In the genomic region with DNA sequence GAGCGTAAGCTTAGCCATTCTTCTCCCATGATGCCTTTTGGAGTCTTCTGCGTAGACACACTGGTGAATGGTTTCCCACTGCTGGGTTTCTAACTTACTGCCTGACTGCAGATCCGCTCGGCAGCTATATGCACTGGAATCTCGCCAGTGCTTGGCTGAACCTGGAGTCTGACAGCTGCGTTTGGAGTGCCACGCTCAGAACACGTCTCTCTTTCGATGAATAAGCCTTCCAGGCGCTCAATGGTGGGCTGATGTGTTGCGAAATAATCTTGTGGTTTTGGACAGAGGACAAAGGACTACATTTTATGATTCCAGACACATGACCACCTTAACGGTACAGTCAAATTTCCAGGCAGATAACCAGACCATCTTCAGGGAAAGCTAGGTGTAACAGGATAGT, we compare ENCODE assay signal across 9 mouse cellular contexts. TPM values are rescaled to one million over a fixed set of nuclear protein-coding genes. Genes with fewer than 3 reads are reported as not detected.
DNase-seq lines count a peak whose midpoint lies in the region; ATAC-seq and TF ChIP-seq lines count a peak whose summit lies in the region.
"Had no signal": no experiment of that assay in that cellular context is flagged by ENCODE, and none has a peak within 500 bp of the region (broad histone marks: within the 10 kb centered on the region; RNA-seq: fewer than 3 reads in every experiment).

No protein-coding gene starts in this region.

- intact Hi-C loops in left cerebral cortex, postnatal 36 days (cut with DNase I): no loop called here

- no peak for TF ChIP-seq CTCF in brain, embryonic 14.5 days (IDR thresholded peaks at IDR 0.05; ENCODE audit: borderline replicate concordance, extremely low read depth, insufficient read depth, insufficient read length)

- DNase-seq in cerebellum, postnatal 25 days: peak; percentile 15 to 46
- no peak for DNase-seq in cerebellum, adult 9-10 months
- peak; percentile 35 for DNase-seq in layer of hippocampus, adult 11-12 months (ENCODE audit: low spot score)
- DNase-seq in layer of hippocampus, postnatal 25 days (ENCODE audit: extremely low spot score in 1 of 2, low spot score in 1 of 2): no peak
- peak; percentile 83 for DNase-seq in brain, embryonic 14.5 days (ENCODE audit: low read depth)
- DNase-seq in left cerebral cortex, postnatal 36 days (ENCODE audit: low spot score in 2 of 2): peak; percentile 15 to 41
- no peak for DNase-seq in embryo, embryonic 11 days
- DNase-seq: lung, postnatal 14 days had no signal

- TF ChIP-seq POLR2A in brain, embryonic 14.5 days (IDR thresholded peaks at IDR 0.05; ENCODE audit: borderline replicate concordance, extremely low read depth, insufficient read depth, insufficient read length, poor library complexity, severe bottlenecking): no peak

- no peak for ATAC-seq in inflammation-experienced regulatory T-cells, adult 6 months

RNA-seq across cellular contexts. Expression of a gene that starts 30.1 kb away (rescaled TPM):
- 1 to 10 TPM in 1 of 2 experiments, under 1 TPM in 1; 0.91 to 1.0 TPM for total RNA-seq in layer of hippocampus, postnatal 25 days (2021)
- 1.5 and 2.7 TPM in 2 replicates for polyA plus RNA-seq in brain, embryonic 14.5 days (2012; rRNA removed)
- total RNA-seq in left cerebral cortex, postnatal 36 days (2021): 1 to 10 TPM in 1 of 2 experiments, under 1 TPM in 1; 0.88 to 1.1 TPM
- polyA plus RNA-seq in inflammation-experienced regulatory T-cells, adult 6 months (2017; shearing (Covaris generic)): not detected

RNA-seq across cellular contexts. Expression of a gene that starts 37.1 kb away (rescaled TPM):
- total RNA-seq in layer of hippocampus, postnatal 25 days (2021): under 1 TPM in 1 of 2 experiments, not detected in 1; 0.27 TPM
- not detected in 2 replicates for polyA plus RNA-seq in brain, embryonic 14.5 days (2012; rRNA removed)
- under 1 TPM in 1 of 2 experiments, not detected in 1; 0.52 TPM for total RNA-seq in left cerebral cortex, postnatal 36 days (2021)
- 100 to 1,000 TPM in 1 of 3 experiments, 1 to 10 TPM in 2; 1.0 to 254 (median 2.3) TPM for polyA plus RNA-seq in inflammation-experienced regulatory T-cells, adult 6 months (2017; shearing (Covaris generic))

RNA-seq across cellular contexts. Expression of a gene that starts 53.4 kb away (rescaled TPM):
- total RNA-seq in layer of hippocampus, postnatal 25 days (2021): under 1 TPM in 1 of 2 experiments, not detected in 1; 0.17 TPM
- polyA plus RNA-seq in brain, embryonic 14.5 days (2012; rRNA removed): 0.68 and 1.4 TPM in 2 replicates
- under 1 TPM; 0.25 to 0.32 TPM for total RNA-seq in left cerebral cortex, postnatal 36 days (2021)
- polyA plus RNA-seq in inflammation-experienced regulatory T-cells, adult 6 months (2017; shearing (Covaris generic)): 1 to 10 TPM in 1 of 3 experiments, under 1 TPM in 2; 0.27 to 4.4 (median 0.63) TPM

Comparison
In these comparisons a context has a peak if more than half of its experiments do, and no peak if none do; other contexts are left out.
1. DNase-seq: peak in cerebellum, postnatal 25 days (2 of 2), layer of hippocampus, adult 11-12 months (single experiment), brain, embryonic 14.5 days (single experiment) and left cerebral cortex, postnatal 36 days (2 of 2); none in cerebellum, adult 9-10 months (single experiment), layer of hippocampus, postnatal 25 days (0 of 2) and embryo, embryonic 11 days (single experiment).